Mouse (Mus musculus): ENCODE results near the gene Cnr1. TPM values are rescaled to one million over a fixed set of nuclear protein-coding genes. Genes with fewer than 3 reads are reported as not detected.

The Cnr1 gene
- polyA plus RNA-seq, 1 experiment from 2014 or later: 6.5 TPM

GRCm38 (mm10) chr4:33943936-33944335 lies 19.5 kb downstream of the Cnr1 start:
- Histone ChIP-seq H3K4me2 (replicated peaks) (no peak overlapping the region), H3K4me1 (no peaks in the 10 kb centered on the region), H3K27ac (no peak overlapping the region), H3K4me3 (no peak overlapping the region), H3K9ac (no peak overlapping the region), H3K9me3 (no peaks in the 10 kb centered on the region), H3K36me3 (no peaks in the 10 kb centered on the region), H3K27me3 (no peaks in the 10 kb centered on the region)
- no peak for ATAC-seq (ENCODE audit: insufficient number of reproducible peaks, insufficient read depth, low FRiP score, low TSS enrichment)
- 93% methylated on average over 13 of the region's 13 CpGs for WGBS

GRCm38 (mm10) chr4:33945742-33946141 lies 21.3 kb downstream of the Cnr1 start:
- no peak overlapping the region for H3K4me2 ChIP-seq (replicated peaks)
- no peaks in the 10 kb centered on the region for H3K36me3 ChIP-seq
- ATAC-seq (ENCODE audit: insufficient number of reproducible peaks, insufficient read depth, low FRiP score, low TSS enrichment): no peak

GRCm38 (mm10) chr4:33947584-33947983 lies 23.2 kb downstream of the Cnr1 start:
- Histone ChIP-seq H3K4me1 (no peaks in the 10 kb centered on the region), H3K27ac (no peak overlapping the region), H3K4me2 (replicated peaks) (no peak overlapping the region), H3K27me3 (no peaks in the 10 kb centered on the region), H3K9me3 (no peaks in the 10 kb centered on the region), H3K4me3 (no peak overlapping the region), H3K36me3 (no peaks in the 10 kb centered on the region), H3K9ac (no peak overlapping the region)
- ATAC-seq (ENCODE audit: insufficient number of reproducible peaks, insufficient read depth, low FRiP score, low TSS enrichment): no peak
- 59% methylated on average over 3 of the region's 3 CpGs for WGBS

More at GRCm38 (mm10) chr4:33945742-33946141, 21.3 kb downstream of the Cnr1 start:
- H3K4me3 ChIP-seq: no peak overlapping the region
- H3K27me3 ChIP-seq: no peaks in the 10 kb centered on the region
- WGBS: 83% methylated on average over 2 of the region's 2 CpGs
- H3K9ac ChIP-seq: no peak overlapping the region
- no peaks in the 10 kb centered on the region for H3K9me3 ChIP-seq
- no peaks in the 10 kb centered on the region for H3K4me1 ChIP-seq
- no peak overlapping the region for H3K27ac ChIP-seq

GRCm38 (mm10) chr4:33957398-33957797 lies 33.0 kb downstream of the Cnr1 start:
- Histone ChIP-seq H3K27ac (no peak overlapping the region), H3K4me1 (no peaks in the 10 kb centered on the region), H3K4me2 (replicated peaks) (no peak overlapping the region), H3K9ac (no peak overlapping the region), H3K27me3 (no peaks in the 10 kb centered on the region), H3K36me3 (no peaks in the 10 kb centered on the region), H3K9me3 (no peaks in the 10 kb centered on the region), H3K4me3 (no peak overlapping the region)
- no peak for ATAC-seq (ENCODE audit: insufficient number of reproducible peaks, insufficient read depth, low FRiP score, low TSS enrichment)
- WGBS: 85% methylated on average over 3 of the region's 3 CpGs

GRCm38 (mm10) chr4:33958515-33958914 lies 34.1 kb downstream of the Cnr1 start:
- Histone ChIP-seq H3K4me1 (no peaks in the 10 kb centered on the region), H3K4me2 (replicated peaks) (no peak overlapping the region), H3K9me3 (no peaks in the 10 kb centered on the region), H3K27me3 (no peaks in the 10 kb centered on the region), H3K4me3 (no peak overlapping the region), H3K27ac (no peak overlapping the region), H3K9ac (no peak overlapping the region), H3K36me3 (no peaks in the 10 kb centered on the region)
- 78% methylated on average over 3 of the region's 3 CpGs for WGBS
- ATAC-seq (ENCODE audit: insufficient number of reproducible peaks, insufficient read depth, low FRiP score, low TSS enrichment): no peak

GRCm38 (mm10) chr4:33959841-33960240 lies 35.4 kb downstream of the Cnr1 start:
- no peaks in the 10 kb centered on the region for H3K9me3 ChIP-seq
- H3K27ac ChIP-seq: no peak overlapping the region
- no peak for ATAC-seq (ENCODE audit: insufficient number of reproducible peaks, insufficient read depth, low FRiP score, low TSS enrichment)
- no peak overlapping the region for H3K9ac ChIP-seq
- H3K4me3 ChIP-seq: no peak overlapping the region
- WGBS: 82% methylated on average over 6 of the region's 6 CpGs
- H3K4me1 ChIP-seq: no peaks in the 10 kb centered on the region
- H3K36me3 ChIP-seq: no peaks in the 10 kb centered on the region
- H3K27me3 ChIP-seq: no peaks in the 10 kb centered on the region
- H3K4me2 ChIP-seq (replicated peaks): no peak overlapping the region

- no peak overlapping the region for H3K4me2 ChIP-seq (replicated peaks)
- H3K27me3 ChIP-seq: no peaks in the 10 kb centered on the region
- H3K36me3 ChIP-seq: no peaks in the 10 kb centered on the region
- no peak overlapping the region for H3K9ac ChIP-seq
- 80% methylated on average over 3 of the region's 3 CpGs for WGBS
- H3K27ac ChIP-seq: no peak overlapping the region
- H3K4me3 ChIP-seq: no peak overlapping the region
- no peak for ATAC-seq (ENCODE audit: insufficient number of reproducible peaks, insufficient read depth, low FRiP score, low TSS enrichment)
- H3K4me1 ChIP-seq: no peaks in the 10 kb centered on the region
- H3K9me3 ChIP-seq: no peaks in the 10 kb centered on the region
These were observed 46.3 kb downstream of the Cnr1 start for GRCm38 (mm10) chr4:33970726-33971125.

- no peaks in the 10 kb centered on the region for H3K27me3 ChIP-seq
- 78% methylated on average over 5 of the region's 5 CpGs for WGBS
- H3K4me2 ChIP-seq (replicated peaks): no peak overlapping the region
- no peak for ATAC-seq (ENCODE audit: insufficient number of reproducible peaks, insufficient read depth, low FRiP score, low TSS enrichment)
- no peak overlapping the region for H3K27ac ChIP-seq
- no peaks in the 10 kb centered on the region for H3K9me3 ChIP-seq
- H3K4me1 ChIP-seq: no peaks in the 10 kb centered on the region
- no peaks in the 10 kb centered on the region for H3K36me3 ChIP-seq
- no peak overlapping the region for H3K9ac ChIP-seq
- H3K4me3 ChIP-seq: no peak overlapping the region
These were observed 64.2 kb downstream of the Cnr1 start for GRCm38 (mm10) chr4:33988466-33989089.

GRCm38 (mm10) chr4:33992687-33993086 lies 68.3 kb downstream of the Cnr1 start:
- Histone ChIP-seq H3K4me3 (no peak overlapping the region), H3K36me3 (no peaks in the 10 kb centered on the region), H3K4me2 (replicated peaks) (no peak overlapping the region), H3K27ac (no peak overlapping the region), H3K4me1 (no peaks in the 10 kb centered on the region), H3K9me3 (no peaks in the 10 kb centered on the region), H3K9ac (no peak overlapping the region), H3K27me3 (no peaks in the 10 kb centered on the region)
- 51% methylated on average over 3 of the region's 3 CpGs for WGBS
- ATAC-seq (ENCODE audit: insufficient number of reproducible peaks, insufficient read depth, low FRiP score, low TSS enrichment): no peak

- no peak overlapping the region for H3K9ac ChIP-seq
- H3K9me3 ChIP-seq: peaks cover 3% of the 10 kb centered on the region; the same call in 1 of the 2 replicates
- no peak overlapping the region for H3K4me2 ChIP-seq (replicated peaks)
- no peaks in the 10 kb centered on the region for H3K4me1 ChIP-seq
- H3K27me3 ChIP-seq: no peaks in the 10 kb centered on the region
- H3K27ac ChIP-seq: no peak overlapping the region
- no peaks in the 10 kb centered on the region for H3K36me3 ChIP-seq
- no peak overlapping the region for H3K4me3 ChIP-seq
- no peak for ATAC-seq (ENCODE audit: insufficient number of reproducible peaks, insufficient read depth, low FRiP score, low TSS enrichment)
These were observed 72.0 kb downstream of the Cnr1 start for GRCm38 (mm10) chr4:33996382-33996781.

Data from embryonic facial prominence, embryonic 12.5 days (tissue).